Mouse (Mus musculus): Measurements from ENCODE around the gene Gm29609.
A peak's percentile ranks its signal among the peaks of the same experiment; 100 is the strongest.

Gm29609 gene

DNA sequence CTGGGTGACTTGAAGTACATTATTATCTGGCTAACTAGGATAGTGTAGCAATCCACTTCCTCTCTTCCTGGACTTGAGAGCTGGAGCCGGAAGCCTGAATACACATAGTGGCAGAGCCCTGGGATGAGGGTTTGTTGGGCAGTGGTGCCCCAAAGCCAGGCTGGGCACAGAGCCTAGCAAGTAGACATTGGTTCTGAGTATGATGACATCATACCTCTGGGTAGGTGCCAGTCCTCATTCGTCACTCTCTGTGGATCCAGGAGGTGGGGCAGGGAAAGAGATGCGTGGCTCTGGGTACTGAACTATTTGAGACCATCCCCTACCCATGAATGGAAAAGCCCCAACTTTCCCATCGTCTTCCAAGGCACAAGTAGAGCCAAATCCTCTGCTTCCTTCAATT, 29.9 kb downstream of the Gm29609 start:
- DNase-seq (ENCODE audit: low read depth, low spot score) = peak; percentile 80

DNA sequence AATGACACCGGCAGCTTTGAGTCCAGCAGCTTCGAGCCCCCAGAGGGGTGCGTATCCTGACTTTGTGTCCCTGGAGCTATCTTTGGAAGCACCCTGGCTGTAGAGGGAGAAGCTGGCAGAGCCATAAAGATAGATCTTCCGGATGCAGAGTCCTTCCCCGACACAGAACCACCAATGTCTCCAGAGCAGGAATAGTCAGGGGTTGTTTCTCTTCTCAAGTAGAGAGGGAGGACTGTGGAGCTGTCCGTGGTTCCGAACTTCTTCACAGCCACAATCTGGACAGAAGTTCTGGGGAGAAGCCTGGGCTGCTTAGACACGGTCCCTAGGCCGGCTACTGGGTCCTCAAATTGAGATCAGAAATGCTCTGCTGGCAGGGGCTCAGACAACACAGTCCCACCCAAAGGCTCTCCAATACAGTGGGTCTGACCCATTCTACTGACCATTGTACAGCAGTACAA, 40.7 kb downstream of the Gm29609 start:
- DNase-seq (ENCODE audit: low read depth, low spot score) = peak; percentile 52

DNA sequence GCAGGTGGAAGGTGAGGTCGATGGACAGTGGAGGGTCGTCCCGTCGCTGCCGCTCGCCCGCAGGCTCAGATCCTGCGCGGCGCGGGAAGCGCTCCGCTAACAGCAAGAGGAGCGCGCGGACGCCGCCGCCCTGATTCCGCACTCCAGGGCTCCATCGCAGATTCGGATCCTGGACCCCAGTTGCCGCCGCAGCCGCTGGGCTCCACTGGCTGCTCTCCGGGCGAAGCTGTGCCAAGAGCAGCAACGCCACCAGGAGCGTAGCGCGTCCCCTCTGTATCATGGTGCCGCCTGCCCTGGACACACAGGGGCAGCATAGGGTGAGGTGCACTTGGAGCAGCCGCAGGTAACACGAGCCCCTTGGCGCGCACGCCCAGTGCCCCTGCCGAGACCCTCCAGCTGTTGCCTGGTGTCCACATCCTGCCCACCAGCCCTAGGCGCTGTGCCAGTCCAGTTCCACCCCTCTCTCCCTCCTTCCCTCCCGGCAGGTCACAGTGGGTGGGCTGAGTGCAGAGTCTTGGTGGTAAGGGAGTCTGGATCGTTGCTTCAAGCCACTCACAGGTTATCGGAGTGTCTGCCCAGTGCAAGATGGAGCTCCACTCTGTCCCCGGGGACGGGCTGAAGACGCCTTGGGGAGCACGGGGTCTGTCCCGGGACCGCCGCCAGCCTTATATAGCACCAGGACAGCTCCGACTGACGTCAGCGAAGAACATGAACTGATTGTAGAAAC, 41.3 kb downstream of the Gm29609 start, which contains the start of gene Ucn:
Gene Ucn, minus strand, starts transcription at position 589 of the 727 bp plus-strand sequence.
- no peak for DNase-seq (ENCODE audit: low read depth, low spot score)

DNA sequence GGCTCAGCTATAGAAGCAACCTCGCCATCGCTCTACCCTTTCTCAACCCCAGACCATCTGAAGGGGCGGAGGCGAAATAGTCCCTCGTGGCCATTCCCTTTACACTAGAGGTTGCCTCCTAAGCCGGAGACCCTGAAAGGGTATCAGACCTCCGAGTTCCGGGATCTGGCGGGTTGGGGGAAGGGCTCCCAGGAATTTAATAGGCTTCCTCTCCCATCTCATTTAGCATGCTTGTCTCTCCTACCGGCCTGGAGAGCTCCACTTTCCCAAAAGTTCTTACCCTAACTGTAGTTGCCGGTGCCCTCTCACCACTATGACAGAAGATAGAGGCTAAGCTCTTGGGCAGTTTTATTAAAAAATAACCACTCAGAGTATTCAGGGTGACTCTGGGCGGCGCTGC, 42.1 kb downstream of the Gm29609 start:
- DNase-seq (ENCODE audit: low read depth, low spot score) = no peak

- DNase-seq (ENCODE audit: low read depth, low spot score) = no peak
Observed at GRCm38 (mm10) chr5:31136730-31137424, 42.8 kb downstream of the Gm29609 start.

GRCm38 (mm10) chr5:31126050-31126449, 53.7 kb downstream of the Gm29609 start:
- DNase-seq (ENCODE audit: low read depth, low spot score) = no peak

GRCm38 (mm10) chr5:31123481-31123880, 56.2 kb downstream of the Gm29609 start:
- DNase-seq (ENCODE audit: low read depth, low spot score) = no peak

- no peak for DNase-seq (ENCODE audit: low read depth, low spot score)
Observed at GRCm38 (mm10) chr5:31121111-31121510, 58.6 kb downstream of the Gm29609 start.

GRCm38 (mm10) chr5:31116912-31117311, 62.8 kb downstream of the Gm29609 start:
- no peak for DNase-seq (ENCODE audit: low read depth, low spot score)

GRCm38 (mm10) chr5:31116354-31116753, 63.4 kb downstream of the Gm29609 start, which contains the start of gene Trim54:
Trim54 (plus strand) TSS chr5:31116712.
- no peak for DNase-seq (ENCODE audit: low read depth, low spot score)

DNA sequence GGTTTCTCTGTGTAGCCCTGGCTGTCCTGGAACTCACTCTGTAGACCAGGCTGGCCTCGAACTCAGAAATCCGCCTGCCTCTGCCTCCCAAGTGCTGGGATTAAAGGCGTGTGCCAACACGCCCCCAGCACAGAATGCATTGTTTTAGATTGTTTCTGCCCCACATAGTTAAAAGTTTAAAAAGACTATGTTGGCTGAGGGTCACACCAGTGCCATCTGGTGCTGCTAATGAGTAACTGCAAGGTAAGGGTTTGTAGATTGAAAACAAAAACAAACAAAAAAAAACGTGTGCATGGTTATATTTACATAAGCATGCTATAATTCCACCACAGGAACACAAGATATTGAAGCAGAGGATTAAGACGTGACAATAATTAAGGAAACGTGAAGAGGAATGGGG, 68.9 kb downstream of the Gm29609 start:
- peak; percentile 61 for DNase-seq (ENCODE audit: low read depth, low spot score)

DNA sequence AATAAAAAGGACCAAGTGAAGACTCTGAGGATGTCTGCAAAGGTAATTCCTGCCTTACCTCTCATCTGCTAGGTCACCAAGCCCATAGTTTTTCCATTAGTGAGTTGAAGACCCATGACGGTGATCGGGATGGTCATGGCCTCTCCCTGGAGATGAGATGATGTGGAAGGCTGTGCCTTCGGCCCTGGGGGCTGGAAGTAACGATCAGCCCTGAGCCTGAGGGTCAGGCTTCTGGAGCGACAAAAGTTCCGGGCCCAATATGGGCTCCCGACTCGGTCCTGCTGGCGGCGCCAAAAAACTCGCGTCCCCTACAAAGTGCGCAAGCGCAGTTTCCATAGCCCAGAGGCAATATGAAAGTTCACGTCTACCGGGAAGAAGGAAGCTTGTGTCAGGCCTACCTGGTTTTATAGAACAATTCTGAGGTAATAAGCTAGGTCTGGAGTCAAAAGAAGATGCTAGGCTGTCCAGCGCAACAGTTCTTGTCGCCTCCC, 71.7 kb downstream of the Gm29609 start, which contains the start of gene Slc30a3:
Gene Slc30a3, minus strand, starts transcription at position 238 of the 491 bp plus-strand sequence.
- DNase-seq (ENCODE audit: low read depth, low spot score) = no peak

- no peak for DNase-seq (ENCODE audit: low read depth, low spot score)
Observed at GRCm38 (mm10) chr5:31105814-31106335, 73.8 kb downstream of the Gm29609 start, which contains the start of gene Dnajc5g. Dnajc5g (plus strand) TSS chr5:31106285.

GRCm38 (mm10) chr5:31095711-31096480, 83.8 kb downstream of the Gm29609 start:
- DNase-seq (ENCODE audit: low read depth, low spot score) = no peak

- DNase-seq (ENCODE audit: low read depth, low spot score) = no peak
Observed at GRCm38 (mm10) chr5:31094799-31095691, 84.7 kb downstream of the Gm29609 start.
